Mouse (Mus musculus): Measurements from ENCODE around the gene Ggn. TPM values are rescaled to one million over a fixed set of nuclear protein-coding genes. Genes with fewer than 3 reads are reported as not detected.

Gene Ggn
- polyA plus RNA-seq, 1 experiment from 2014 or later: 0.27 TPM

DNA sequence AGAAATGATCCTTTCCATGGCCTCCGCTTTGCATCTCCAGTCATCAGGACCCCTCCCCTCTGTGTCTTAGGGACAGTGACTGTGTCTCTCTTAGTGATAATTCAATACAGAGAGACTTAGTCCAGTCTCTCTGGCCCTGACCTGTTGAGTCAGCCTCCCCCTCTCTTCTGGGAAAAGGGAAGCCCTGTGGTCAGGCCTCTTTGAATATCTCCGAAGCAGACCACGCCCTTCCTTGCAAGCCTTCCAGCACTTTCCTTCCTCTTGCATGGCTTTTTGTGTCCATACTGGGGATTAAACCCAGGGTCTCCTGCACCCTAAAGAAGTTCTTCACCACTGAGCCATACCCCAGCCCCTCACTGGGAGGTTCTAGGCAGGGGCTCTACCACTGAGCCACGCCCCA is 26.0 kb upstream of the Ggn start:
- ATAC-seq: no peak
- no peaks in the 10 kb centered on the region for H3K4me1 ChIP-seq (replicated peaks; ENCODE audit: control insufficient read depth, insufficient read depth, low read length)
- H3K4me2 ChIP-seq (replicated peaks; ENCODE audit: low read depth): no peak overlapping the region
- TF ChIP-seq CTCF (IDR thresholded peaks at IDR 0.05; ENCODE audit: low read depth): no peak
- H3K27ac ChIP-seq (ENCODE audit: low read depth, low read length): no peak overlapping the region
- no peak overlapping the region for H3K4me3 ChIP-seq (ENCODE audit: low read depth, low read length)
- no peak overlapping the region for H3K9ac ChIP-seq (ENCODE audit: low read depth, low read length)
- 79% methylated on average over 4 of the region's 4 CpGs for WGBS
- H3K36me3 ChIP-seq (ENCODE audit: control insufficient read depth, insufficient read depth): no peaks in the 10 kb centered on the region
- H3K9me3 ChIP-seq (ENCODE audit: control insufficient read depth): no peaks in the 10 kb centered on the region
- no peaks in the 10 kb centered on the region for H3K27me3 ChIP-seq (replicated peaks; ENCODE audit: control insufficient read depth, insufficient read depth, low read length)

DNA sequence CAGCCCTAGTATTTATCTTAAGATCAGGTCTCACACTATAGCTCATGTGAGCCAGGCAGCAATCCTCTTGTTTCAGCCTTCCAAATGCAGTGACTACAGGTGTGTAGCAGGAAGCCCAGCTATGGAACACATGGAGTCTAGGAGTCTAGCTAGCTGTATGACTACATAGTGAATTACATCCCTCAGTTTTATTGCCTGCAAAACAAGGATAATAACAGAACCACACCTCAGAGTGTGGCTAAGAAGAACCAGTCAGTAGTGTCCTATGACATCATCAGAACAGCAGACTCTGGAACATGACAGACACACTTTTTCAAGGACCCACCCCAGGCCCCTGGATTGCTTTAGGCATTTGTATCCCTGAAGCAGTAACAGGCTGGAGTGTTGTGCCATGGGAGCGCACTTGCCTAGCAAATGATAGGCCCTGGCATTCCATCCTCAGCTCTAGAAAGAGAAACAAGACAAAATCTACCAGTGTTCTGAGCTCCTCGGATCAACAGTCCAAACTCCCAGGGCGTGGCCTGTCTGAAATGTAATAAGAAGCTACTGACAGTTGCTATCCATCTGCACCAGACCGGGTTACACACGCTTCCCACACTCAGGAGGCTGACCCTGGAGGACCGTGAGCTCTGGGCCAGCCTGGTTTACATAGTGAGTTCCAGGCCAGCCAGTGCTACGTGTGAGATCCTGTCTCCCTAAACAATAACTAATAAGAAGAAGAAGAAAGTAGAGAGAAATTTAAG is 23.2 kb upstream of the Ggn start:
- ATAC-seq: peak; percentile 89
- no peak overlapping the region for H3K4me2 ChIP-seq (replicated peaks; ENCODE audit: low read depth)
- H3K27me3 ChIP-seq (replicated peaks; ENCODE audit: control insufficient read depth, insufficient read depth, low read length): no peaks in the 10 kb centered on the region
- no peaks in the 10 kb centered on the region for H3K9me3 ChIP-seq (ENCODE audit: control insufficient read depth)
- no peak for TF ChIP-seq CTCF (IDR thresholded peaks at IDR 0.05; ENCODE audit: low read depth)
- no peak overlapping the region for H3K4me3 ChIP-seq (ENCODE audit: low read depth, low read length)
- 53% methylated on average over 7 of the region's 7 CpGs for WGBS
- H3K27ac ChIP-seq (ENCODE audit: low read depth, low read length): peak overlapping the region; percentile 54; the same call in 1 of the 2 replicates
- no peaks in the 10 kb centered on the region for H3K4me1 ChIP-seq (replicated peaks; ENCODE audit: control insufficient read depth, insufficient read depth, low read length)
- H3K36me3 ChIP-seq (ENCODE audit: control insufficient read depth, insufficient read depth): no peaks in the 10 kb centered on the region
- H3K9ac ChIP-seq (ENCODE audit: low read depth, low read length): no peak overlapping the region

DNA sequence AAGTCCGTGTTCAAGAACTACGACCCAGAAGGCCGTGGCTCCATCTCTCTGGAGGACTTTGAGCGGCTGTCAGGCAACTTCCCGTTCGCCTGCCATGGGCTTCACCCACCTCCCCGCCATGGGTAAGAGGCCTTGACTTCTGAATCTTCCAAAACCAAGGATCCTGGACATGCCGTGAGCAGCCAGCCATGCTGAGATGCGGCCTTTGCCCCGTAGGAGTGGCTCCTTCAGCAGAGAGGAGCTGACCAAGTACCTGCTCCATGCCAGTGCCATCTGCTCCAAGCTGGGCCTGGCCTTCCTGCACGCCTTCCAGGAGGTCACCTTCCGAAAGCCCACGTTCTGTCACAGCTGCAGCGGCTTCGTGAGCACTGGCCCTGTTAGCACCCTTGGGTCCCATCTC is 21.2 kb upstream of the Ggn start:
- 80% methylated on average over 15 of the region's 15 CpGs for WGBS
- ATAC-seq: no peak

DNA sequence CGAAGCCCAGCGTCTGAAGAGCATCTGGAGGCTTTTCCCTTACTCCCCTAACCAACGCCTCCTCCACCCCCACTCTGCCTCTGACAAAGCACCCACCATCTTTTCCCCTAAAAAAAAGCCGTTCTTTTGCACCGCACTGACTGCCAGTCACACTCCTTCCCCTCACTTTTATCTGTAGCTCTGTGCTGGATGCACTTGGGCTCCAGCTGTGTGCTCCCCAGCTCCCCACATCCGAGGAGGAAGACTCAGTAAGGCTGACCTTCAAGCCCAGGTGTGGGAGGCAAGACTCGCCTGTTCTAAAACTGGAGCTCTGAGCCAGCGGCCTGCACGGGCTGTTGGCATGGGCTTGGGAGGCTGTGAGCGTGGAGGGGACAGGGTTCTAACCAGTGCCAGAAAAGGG is 18.5 kb upstream of the Ggn start:
- no peak for TF ChIP-seq CTCF (IDR thresholded peaks at IDR 0.05; ENCODE audit: low read depth)
- Histone ChIP-seq H3K27me3 (replicated peaks; ENCODE audit: control insufficient read depth, insufficient read depth, low read length) (no peaks in the 10 kb centered on the region), H3K4me3 (ENCODE audit: low read depth, low read length) (no peak overlapping the region), H3K36me3 (ENCODE audit: control insufficient read depth, insufficient read depth) (peaks cover 17% of the 10 kb centered on the region), H3K27ac (ENCODE audit: low read depth, low read length) (no peak overlapping the region), H3K9me3 (ENCODE audit: control insufficient read depth) (no peaks in the 10 kb centered on the region), H3K9ac (ENCODE audit: low read depth, low read length) (no peak overlapping the region), H3K4me1 (replicated peaks; ENCODE audit: control insufficient read depth, insufficient read depth, low read length) (no peaks in the 10 kb centered on the region; the same call in 1 of the 2 replicates), H3K4me2 (replicated peaks; ENCODE audit: low read depth) (no peak overlapping the region)
- 68% methylated on average over 10 of the region's 10 CpGs for WGBS
- ATAC-seq: no peak

More for the DNA sequence above, 21.2 kb upstream of the Ggn start:
- H3K9me3 ChIP-seq (ENCODE audit: control insufficient read depth): no peaks in the 10 kb centered on the region
- no peak overlapping the region for H3K4me3 ChIP-seq (ENCODE audit: low read depth, low read length)
- H3K27ac ChIP-seq (ENCODE audit: low read depth, low read length): no peak overlapping the region
- H3K4me2 ChIP-seq (replicated peaks; ENCODE audit: low read depth): no peak overlapping the region
- no peak for TF ChIP-seq CTCF (IDR thresholded peaks at IDR 0.05; ENCODE audit: low read depth)
- H3K27me3 ChIP-seq (replicated peaks; ENCODE audit: control insufficient read depth, insufficient read depth, low read length): no peaks in the 10 kb centered on the region
- peaks cover 6% of the 10 kb centered on the region; the same call in 1 of the 2 replicates for H3K36me3 ChIP-seq (ENCODE audit: control insufficient read depth, insufficient read depth)
- no peak overlapping the region for H3K9ac ChIP-seq (ENCODE audit: low read depth, low read length)
- no peaks in the 10 kb centered on the region for H3K4me1 ChIP-seq (replicated peaks; ENCODE audit: control insufficient read depth, insufficient read depth, low read length)

GRCm38 (mm10) chr7:29154018-29154720 is 15.8 kb upstream of the Ggn start:
- 95% methylated on average over 14 of the region's 14 CpGs for WGBS
- no peak overlapping the region for H3K4me3 ChIP-seq (ENCODE audit: low read depth, low read length)

GRCm38 (mm10) chr7:29155196-29155837 is 14.7 kb upstream of the Ggn start:
- ATAC-seq: peak; percentile 85
- H3K4me2 ChIP-seq (replicated peaks; ENCODE audit: low read depth): peak overlapping the region; percentile 94
- no peaks in the 10 kb centered on the region; the same call in 1 of the 2 replicates for H3K4me1 ChIP-seq (replicated peaks; ENCODE audit: control insufficient read depth, insufficient read depth, low read length)
- WGBS: 8% methylated on average over 37 of the region's 37 CpGs
- peak; percentile 60 for TF ChIP-seq CTCF (IDR thresholded peaks at IDR 0.05; ENCODE audit: low read depth)
- peak overlapping the region; percentile 81 for H3K4me3 ChIP-seq (ENCODE audit: low read depth, low read length)
- no peaks in the 10 kb centered on the region for H3K9me3 ChIP-seq (ENCODE audit: control insufficient read depth)
- no peaks in the 10 kb centered on the region for H3K27me3 ChIP-seq (replicated peaks; ENCODE audit: control insufficient read depth, insufficient read depth, low read length)
- peak overlapping the region; percentile 86 for H3K9ac ChIP-seq (ENCODE audit: low read depth, low read length)
- H3K27ac ChIP-seq (ENCODE audit: low read depth, low read length): peak overlapping the region; percentile 99
- H3K36me3 ChIP-seq (ENCODE audit: control insufficient read depth, insufficient read depth): peaks cover 17% of the 10 kb centered on the region

More at GRCm38 (mm10) chr7:29154018-29154720, 15.8 kb upstream of the Ggn start:
- no peaks in the 10 kb centered on the region for H3K27me3 ChIP-seq (replicated peaks; ENCODE audit: control insufficient read depth, insufficient read depth, low read length)
- no peak overlapping the region for H3K27ac ChIP-seq (ENCODE audit: low read depth, low read length)
- H3K4me2 ChIP-seq (replicated peaks; ENCODE audit: low read depth): no peak overlapping the region
- no peaks in the 10 kb centered on the region; the same call in 1 of the 2 replicates for H3K4me1 ChIP-seq (replicated peaks; ENCODE audit: control insufficient read depth, insufficient read depth, low read length)
- peak; percentile 51 for TF ChIP-seq CTCF (IDR thresholded peaks at IDR 0.05; ENCODE audit: low read depth)
- H3K9ac ChIP-seq (ENCODE audit: low read depth, low read length): no peak overlapping the region
- H3K36me3 ChIP-seq (ENCODE audit: control insufficient read depth, insufficient read depth): peaks cover 17% of the 10 kb centered on the region
- no peaks in the 10 kb centered on the region for H3K9me3 ChIP-seq (ENCODE audit: control insufficient read depth)
- ATAC-seq: no peak

All from intestine, postnatal 0 days (tissue).